Mouse (Mus musculus) bone marrow, adult 2 months (tissue): Measurements from ENCODE around the gene Ttc32. TPM values are rescaled to one million over a fixed set of nuclear protein-coding genes. Genes with fewer than 3 reads are reported as not detected.
"Not testable (repeated sequence)": the region's sequence is repeated elsewhere in the genome, so short reads cannot be mapped to it uniquely, and the experiment has no call there.

Experiments used
- H3K27ac ChIP-seq: fragments of 200-500 bp; 2 replicates; pipeline ENCODE4 v1.5.1; 2012; ENCODE audit warnings: low read depth, mild to moderate bottlenecking, control low read depth, inconsistent platforms, low read length; ENCODE audit not compliant: control insufficient read depth, poor library complexity, insufficient read depth
- H3K4me1 ChIP-seq: fragments of 200-500 bp; 2 replicates; pipeline ENCODE4 v1.6.1; 2011; ENCODE audit warnings: low read length; ENCODE audit not compliant: control insufficient read depth, insufficient read depth
- H3K4me3 ChIP-seq: fragments of 200-500 bp; replicated peaks from 2 replicates; pipeline ENCODE3; 2011; ENCODE audit warnings: mild to moderate bottlenecking, low read depth, low read length, control low read depth; ENCODE audit not compliant: control insufficient read depth
- CTCF ChIP-seq: fragments of 200-500 bp; IDR thresholded peaks from 2 replicates; pipeline ENCODE4 v1.5.1; 2011; ENCODE audit warnings: low read length, control low read depth; ENCODE audit not compliant: control insufficient read depth, insufficient read depth
- POLR2A ChIP-seq: fragments of 200-500 bp; IDR thresholded peaks from 2 replicates; pipeline ENCODE4 v1.6.1; 2011; ENCODE audit warnings: low read depth, mild to moderate bottlenecking, control low read depth, low read length, borderline replicate concordance; ENCODE audit not compliant: control insufficient read depth
- WGBS: fragments of 180-500 bp; shearing (Covaris S2); methylation state at CpG from one replicate; pipeline ENCODE4 v1.1.7; 2018; 5-methylcytosine and 5-hydroxymethylcytosine counted together
- polyA plus RNA-seq: library from polyadenylated mRNA; stranded (reverse); fragments of >200 nt; gene quantifications from 2 replicates; pipeline ENCODE4 v1.2.4, GENCODE M21; 2011; ENCODE audit warnings: low replicate concordance; ENCODE audit not compliant: missing spikeins, insufficient read depth, insufficient read length

Ttc32 gene
- polyA plus RNA-seq, 1 experiment: 1.9 TPM

DNA sequence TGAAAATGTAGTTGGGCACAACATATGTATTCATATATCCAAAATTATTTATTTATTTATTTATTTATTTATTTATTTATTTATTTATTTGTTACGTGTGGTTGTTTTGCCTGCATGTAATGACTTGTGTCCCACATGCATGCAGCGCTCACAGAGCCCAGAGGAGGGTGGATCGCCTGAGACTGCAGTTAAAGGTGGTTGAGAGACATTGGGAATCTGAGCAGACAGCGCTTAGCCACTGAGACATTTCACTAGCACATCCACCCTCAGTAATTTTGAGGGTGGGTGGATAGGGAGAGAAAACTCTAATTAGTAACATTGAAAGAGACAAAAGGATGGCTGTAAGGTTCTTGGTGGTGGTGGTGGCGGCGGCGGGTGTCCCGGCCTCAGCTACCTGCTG, 9.4 kb upstream of the Ttc32 start:
- TF ChIP-seq POLR2A (no peak), CTCF (no peak)
- WGBS: 93% methylated on average over 8 of the region's 8 CpGs
- Histone ChIP-seq H3K4me3 (no peak overlapping the region), H3K27ac (no peak overlapping the region), H3K4me1 (no peaks in the 10 kb centered on the region)

- H3K27ac ChIP-seq: no peak overlapping the region
- TF ChIP-seq POLR2A: no peak
- TF ChIP-seq CTCF: no peak
- no peak overlapping the region for H3K4me3 ChIP-seq
- whole genome bisulfite sequencing: 64% methylated on average over 3 of the region's 3 CpGs
- H3K4me1 ChIP-seq: no peaks in the 10 kb centered on the region
These were observed 8.8 kb upstream of the Ttc32 start for GRCm38 (mm10) chr12:9020986-9021385.

DNA sequence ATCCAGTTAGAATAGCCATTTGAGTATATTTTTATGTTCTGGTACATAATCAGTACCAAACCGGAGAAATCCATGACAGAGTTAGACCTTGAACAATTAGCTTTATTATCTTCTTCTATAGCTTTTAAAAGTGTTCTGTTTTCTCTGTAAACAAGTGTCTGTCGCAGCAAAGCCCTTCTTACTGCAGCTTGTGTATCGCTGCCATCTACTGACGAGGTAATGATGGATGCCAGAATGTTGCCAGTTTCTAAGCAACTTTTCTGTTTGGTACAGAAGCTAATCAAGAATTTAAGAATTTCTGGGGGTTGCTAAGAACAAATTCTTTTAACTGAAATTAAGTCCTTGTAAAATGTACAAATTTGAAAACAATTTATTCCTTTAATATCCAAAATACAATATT, 6.8 kb upstream of the Ttc32 start:
- TF ChIP-seq POLR2A (no peak), CTCF (0 out of 2 replicates have a peak, but pooled peaks have one; percentile 4)
- no peak overlapping the region for H3K4me3 ChIP-seq
- no peak overlapping the region for H3K27ac ChIP-seq
- no peaks in the 10 kb centered on the region for H3K4me1 ChIP-seq
- WGBS: 59% methylated on average over 4 of the region's 4 CpGs

- Histone ChIP-seq H3K27ac (no peak overlapping the region), H3K4me1 (no peaks in the 10 kb centered on the region), H3K4me3 (no peak overlapping the region)
- WGBS: 92% methylated on average over 14 of the region's 14 CpGs
- no peak for TF ChIP-seq CTCF
- TF ChIP-seq POLR2A: no peak
These were observed 5.7 kb upstream of the Ttc32 start for GRCm38 (mm10) chr12:9024071-9024470.

DNA sequence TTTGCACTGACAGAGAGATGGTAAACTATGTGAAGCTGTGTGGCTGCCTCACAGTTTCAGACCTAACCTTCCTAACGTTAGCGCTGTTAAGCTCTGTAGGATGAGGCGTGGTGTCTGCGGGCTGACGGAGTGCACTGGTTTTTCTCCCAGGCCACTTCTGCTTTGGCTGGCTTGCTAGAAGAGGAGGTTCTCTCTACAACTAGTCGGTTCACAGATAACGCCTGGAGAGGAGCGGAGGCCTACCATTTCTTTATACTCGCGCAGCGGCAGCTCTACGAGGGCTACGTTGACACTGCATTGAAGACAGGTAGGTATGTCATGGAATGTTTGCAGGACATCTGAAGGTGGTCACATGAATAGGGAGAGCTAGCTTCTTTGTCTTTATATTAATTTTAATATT, 5.1 kb upstream of the Ttc32 start:
- Histone ChIP-seq H3K4me1 (no peaks in the 10 kb centered on the region), H3K27ac (no peak overlapping the region), H3K4me3 (no peak overlapping the region)
- no peak for TF ChIP-seq CTCF
- no peak for TF ChIP-seq POLR2A
- 85% methylated on average over 13 of the region's 13 CpGs for WGBS

DNA sequence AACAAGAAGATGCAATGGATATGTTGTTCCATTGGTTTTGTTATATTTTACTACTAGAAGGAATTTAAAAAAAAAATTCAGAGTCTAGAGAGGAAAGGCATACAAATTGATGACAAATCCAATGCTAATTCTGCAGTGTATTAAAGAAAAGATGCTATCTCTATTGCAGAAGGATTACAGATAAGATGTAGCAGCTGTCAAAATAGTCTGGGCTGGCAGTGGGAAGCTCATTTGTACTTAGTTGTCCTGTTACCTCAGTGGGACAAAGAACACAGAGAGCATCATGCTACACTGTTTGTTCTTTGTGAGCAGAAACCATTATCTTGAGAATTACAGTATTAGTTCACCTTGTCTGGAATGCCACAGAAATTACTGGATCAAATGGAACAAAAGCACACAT, 3.0 kb upstream of the Ttc32 start:
- Histone ChIP-seq H3K4me3 (no peak overlapping the region), H3K4me1 (no peaks in the 10 kb centered on the region), H3K27ac (no peak overlapping the region)
- no peak for TF ChIP-seq POLR2A

DNA sequence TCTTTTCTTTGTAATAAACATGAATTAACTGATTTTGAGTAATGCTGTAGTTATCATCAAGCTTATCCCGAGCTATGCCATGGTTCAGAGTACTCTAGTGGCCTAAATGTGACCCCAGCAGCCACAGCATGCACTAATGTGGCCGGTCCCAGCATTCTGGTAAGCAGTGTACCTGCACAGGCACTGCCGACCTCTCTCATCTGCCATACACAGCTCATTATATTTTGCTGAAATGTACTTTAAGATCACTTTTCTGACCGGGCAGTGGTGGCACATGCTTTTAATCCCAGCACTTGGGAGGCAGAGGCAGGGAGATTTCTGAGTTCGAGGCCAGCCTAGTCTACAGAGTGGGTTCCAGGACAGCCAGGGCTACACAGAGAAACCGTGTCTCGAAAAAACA, 981 bp upstream of the Ttc32 start:
- H3K27ac ChIP-seq, H3K4me1 ChIP-seq, H3K4me3 ChIP-seq: not testable (repeated sequence)
- WGBS: 81% methylated on average over 7 of the region's 7 CpGs

GRCm38 (mm10) chr12:9029506-9029887, 300 bp upstream of the Ttc32 start:
- TF ChIP-seq POLR2A (no peak), CTCF (no peak)
- WGBS: 9% methylated on average over 4 of the region's 4 CpGs
- Histone ChIP-seq H3K4me1 (no peaks in the 10 kb centered on the region), H3K27ac (peak overlapping the region; percentile 99; the same call in 1 of the 2 replicates), H3K4me3 (peak overlapping the region; percentile 88)

- 33% methylated on average over 8 of the region's 8 CpGs for WGBS
- TF ChIP-seq POLR2A (no peak), CTCF (no peak)
- Histone ChIP-seq H3K4me1 (no peaks in the 10 kb centered on the region), H3K27ac (no peak overlapping the region), H3K4me3 (no peak overlapping the region)
These were observed 1.4 kb downstream of the Ttc32 start for GRCm38 (mm10) chr12:9031166-9031565.
